Mouse (Mus musculus) embryo, embryonic 10.5 days (tissue): Measurements from ENCODE around the gene Nol4l.

Experiments
- DNase-seq: peaks from one replicate; pipeline ENCODE4 v3.0.0-alpha.2; 2015; ENCODE audit warnings: low spot score

Gene Nol4l

GRCm38 (mm10) chr2:153481108-153481860 is 48.5 kb downstream of the Nol4l start:
- DNase-seq, result no peak

- no peak for DNase-seq
Observed at GRCm38 (mm10) chr2:153479486-153479885, 50.3 kb downstream of the Nol4l start.

- DNase-seq, result peak; percentile 90
Observed at GRCm38 (mm10) chr2:153478583-153478982, 51.2 kb downstream of the Nol4l start.

GRCm38 (mm10) chr2:153475114-153476112 is 54.4 kb downstream of the Nol4l start:
- no peak for DNase-seq

GRCm38 (mm10) chr2:153470983-153471382 is 58.8 kb downstream of the Nol4l start:
- DNase-seq, result no peak

GRCm38 (mm10) chr2:153469764-153470163 is 60.0 kb downstream of the Nol4l start:
- DNase-seq, result peak; percentile 56

- DNase-seq, result no peak
Observed at GRCm38 (mm10) chr2:153469317-153469716, 60.5 kb downstream of the Nol4l start.

GRCm38 (mm10) chr2:153467372-153467771 is 62.4 kb downstream of the Nol4l start:
- DNase-seq, result no peak

- DNase-seq, result no peak
Observed at GRCm38 (mm10) chr2:153463257-153463656, 66.5 kb downstream of the Nol4l start.

GRCm38 (mm10) chr2:153458022-153458441 is 71.7 kb downstream of the Nol4l start:
- DNase-seq, result peak; percentile 60

- no peak for DNase-seq
Observed at GRCm38 (mm10) chr2:153457467-153457866, 72.3 kb downstream of the Nol4l start.

- no peak for DNase-seq
Observed at GRCm38 (mm10) chr2:153454841-153455506, 74.8 kb downstream of the Nol4l start.

- DNase-seq, result no peak
Observed at GRCm38 (mm10) chr2:153453961-153454759, 75.6 kb downstream of the Nol4l start.

- DNase-seq, result no peak
Observed at GRCm38 (mm10) chr2:153448519-153448918, 81.3 kb downstream of the Nol4l start.

GRCm38 (mm10) chr2:153447719-153448118 is 82.1 kb downstream of the Nol4l start:
- no peak for DNase-seq

GRCm38 (mm10) chr2:153446476-153446875 is 83.3 kb downstream of the Nol4l start:
- DNase-seq, result peak; percentile 78

GRCm38 (mm10) chr2:153446017-153446408 is 83.8 kb downstream of the Nol4l start:
- peak; percentile 91 for DNase-seq

GRCm38 (mm10) chr2:153445137-153446016 is 84.4 kb downstream of the Nol4l start:
- peak; percentile 52 for DNase-seq

GRCm38 (mm10) chr2:153444254-153445136 is 85.3 kb downstream of the Nol4l start:
- peak; percentile 85 for DNase-seq
